Mouse (Mus musculus) Patski (cell line): ENCODE measurements at regions not wholly inside any gene's neighbourhood (a gene's known extent, or its start where the extent isn't known, plus 50 kb on each side); places are given as distances from the start of the nearest gene placed in this dataset.
"Not testable (repeated sequence)": the region's sequence is repeated elsewhere in the genome, so short reads cannot be mapped to it uniquely, and the experiment has no call there.

Experiments
- ATAC-seq: fragments of 100-300 bp; one replicate; pipeline ENCODE4 v1.8.0; 2021
- CTCF ChIA-PET: fragments of 350-600 bp; sonication (Branson Sonifier 250); formaldehyde crosslinking; loops from one replicate; lab custom pipeline; 2022; ENCODE audit warnings: inconsistent platforms; lab: Charles Lee
- POLR2A ChIA-PET: fragments of 350-600 bp; sonication (Branson Sonifier 250); formaldehyde crosslinking; loops from one replicate; lab custom pipeline; 2022; ENCODE audit warnings: antibody characterized with exemption, inconsistent platforms; lab: Charles Lee
- DNase-seq: peaks from one replicate; pipeline ENCODE4 v3.0.0-alpha.2; 2011; ENCODE audit warnings: low read depth, low spot score
- H3K27me3 ChIP-seq: fragments of 371-371 bp; one replicate; pipeline ENCODE4 v1.5.1; 2021
- CTCF ChIP-seq: fragments of 100-300 bp; IDR thresholded peaks from one replicate; pipeline ENCODE4 v1.5.1; 2021
- in situ Hi-C: fragments of 300-500 bp; cut with MboI; formaldehyde crosslinking; loops from 3 replicates; pipeline ENCODE4 v1.11.1; 2018; ENCODE audit warnings: low pct_unique_long_range_greater_than_20kb, mixed read lengths

GRCm38 (mm10) chr5:100309807-100310165, 106.2 kb downstream of the Sec31a start:
- in situ Hi-C loops = no loop called here
- CTCF ChIA-PET = no interaction called here
- ATAC-seq (no peak), DNase-seq (no peak)
- TF ChIP-seq CTCF = no peak
- peaks cover 13% of the 10 kb centered on the region for H3K27me3 ChIP-seq
- POLR2A ChIA-PET = no interaction called here

- H3K27me3 ChIP-seq = peaks cover 13% of the 10 kb centered on the region
- ChIA-PET CTCF (no interaction called here), POLR2A (no interaction called here)
- ATAC-seq = no peak
- in situ Hi-C loops = no loop called here
- no peak for DNase-seq
- TF ChIP-seq CTCF = no peak
Measured at GRCm38 (mm10) chr5:100309071-100309806, 106.8 kb downstream of the Sec31a start.

GRCm38 (mm10) chr5:100304403-100304802, 111.6 kb downstream of the Sec31a start:
- ChIA-PET CTCF (no interaction called here), POLR2A (no interaction called here)
- no peak for TF ChIP-seq CTCF
- peaks cover 4% of the 10 kb centered on the region for H3K27me3 ChIP-seq
- in situ Hi-C loops = no loop called here
- DNase-seq = no peak
- no peak for ATAC-seq

GRCm38 (mm10) chr5:100302068-100302775, 113.8 kb downstream of the Sec31a start:
- ATAC-seq (no peak), DNase-seq (no peak)
- CTCF ChIA-PET = no interaction called here
- no peak for TF ChIP-seq CTCF
- H3K27me3 ChIP-seq = peaks cover 4% of the 10 kb centered on the region
- POLR2A ChIA-PET = no interaction called here
- in situ Hi-C loops = no loop called here

GRCm38 (mm10) chr5:100299141-100299540, 116.9 kb downstream of the Sec31a start:
- TF ChIP-seq CTCF = no peak
- ChIA-PET CTCF (no interaction called here), POLR2A (interaction anchor here (1.2 kb wide), 1 partner anchor 36 kb away, joined by 4 read pairs; no protein-coding TSS in a partner anchor)
- no peak for ATAC-seq
- in situ Hi-C loops = no loop called here
- DNase-seq = no peak
- H3K27me3 ChIP-seq = peaks cover 4% of the 10 kb centered on the region

- ChIA-PET CTCF (no interaction called here), POLR2A (no interaction called here)
- no peak for TF ChIP-seq CTCF
- DNase-seq = no peak
- peaks cover 20% of the 10 kb centered on the region for H3K27me3 ChIP-seq
- no peak for ATAC-seq
- in situ Hi-C loops = no loop called here
Measured at GRCm38 (mm10) chr5:100294189-100294588, 121.8 kb downstream of the Sec31a start.

GRCm38 (mm10) chr5:100280215-100280614, 120.6 kb upstream of the Tmem150c start:
- DNase-seq (no peak), ATAC-seq (no peak)
- CTCF ChIA-PET = no interaction called here
- POLR2A ChIA-PET = no interaction called here
- peaks cover 9% of the 10 kb centered on the region for H3K27me3 ChIP-seq
- in situ Hi-C loops = no loop called here
- TF ChIP-seq CTCF = no peak

- ATAC-seq (no peak), DNase-seq (no peak)
- CTCF ChIA-PET = no interaction called here
- in situ Hi-C loops = no loop called here
- TF ChIP-seq CTCF = no peak
- POLR2A ChIA-PET = no interaction called here
- peaks cover 9% of the 10 kb centered on the region for H3K27me3 ChIP-seq
Measured at GRCm38 (mm10) chr5:100279474-100279873, 119.9 kb upstream of the Tmem150c start.

GRCm38 (mm10) chr5:100274674-100275073, 115.1 kb upstream of the Tmem150c start:
- in situ Hi-C loops = no loop called here
- peaks cover 9% of the 10 kb centered on the region for H3K27me3 ChIP-seq
- ChIA-PET POLR2A (no interaction called here), CTCF (no interaction called here)
- ATAC-seq (no peak), DNase-seq (no peak)
- no peak for TF ChIP-seq CTCF

GRCm38 (mm10) chr5:100271975-100272374, 112.4 kb upstream of the Tmem150c start:
- CTCF ChIA-PET, in situ Hi-C loops, ATAC-seq, POLR2A ChIA-PET, DNase-seq, H3K27me3 ChIP-seq: not testable (repeated sequence)
